Mouse (Mus musculus) cerebellum, adult (tissue): Measurements from ENCODE around the gene Fbxo39.
A peak's percentile ranks its signal among the peaks of the same experiment; 100 is the strongest.
"Not testable (repeated sequence)": the region's sequence is repeated elsewhere in the genome, so short reads cannot be mapped to it uniquely, and the experiment has no call there.

ENCODE experiments used
- ATAC-seq: cut with Nextera tagmentation; 2 replicates; pipeline ENCODE4 v1.9.2; 2017; ENCODE audit warnings: mild to moderate bottlenecking, moderate library complexity, mixed read lengths; ENCODE audit not compliant: insufficient number of reproducible peaks, low FRiP score, low TSS enrichment

Fbxo39 gene

GRCm38 (mm10) chr11:72310491-72310890 lies 3.8 kb upstream of the Fbxo39 start:
- ATAC-seq, result no peak

- ATAC-seq, result no peak
These were observed 2.8 kb upstream of the Fbxo39 start for GRCm38 (mm10) chr11:72311355-72312001.

GRCm38 (mm10) chr11:72318026-72318425 lies 3.8 kb downstream of the Fbxo39 start:
- no peak for ATAC-seq

GRCm38 (mm10) chr11:72324431-72324830 lies 10.2 kb downstream of the Fbxo39 start:
- no peak for ATAC-seq

GRCm38 (mm10) chr11:72325701-72326100 lies 11.5 kb downstream of the Fbxo39 start:
- no peak for ATAC-seq

GRCm38 (mm10) chr11:72332951-72333667 lies 18.9 kb downstream of the Fbxo39 start:
- ATAC-seq, result no peak

GRCm38 (mm10) chr11:72334653-72335052 lies 20.4 kb downstream of the Fbxo39 start:
- ATAC-seq, result no peak

- no peak for ATAC-seq
These were observed 22.5 kb downstream of the Fbxo39 start for GRCm38 (mm10) chr11:72336726-72337125.

GRCm38 (mm10) chr11:72338437-72338871 lies 24.2 kb downstream of the Fbxo39 start:
- ATAC-seq, result no peak

- ATAC-seq, result no peak
These were observed 25.5 kb downstream of the Fbxo39 start for GRCm38 (mm10) chr11:72339716-72340115.

GRCm38 (mm10) chr11:72342549-72343237 lies 28.4 kb downstream of the Fbxo39 start:
- ATAC-seq, result peak; percentile 56; the same call in 1 of the 2 replicates

GRCm38 (mm10) chr11:72343238-72343625 lies 29.0 kb downstream of the Fbxo39 start:
- ATAC-seq, result not testable (repeated sequence)

- ATAC-seq, result no peak
These were observed 29.7 kb downstream of the Fbxo39 start for GRCm38 (mm10) chr11:72343904-72344303.

GRCm38 (mm10) chr11:72344486-72344885 lies 30.2 kb downstream of the Fbxo39 start:
- ATAC-seq, result no peak

GRCm38 (mm10) chr11:72348563-72348962 lies 34.3 kb downstream of the Fbxo39 start:
- no peak; the same call in 1 of the 2 replicates for ATAC-seq

GRCm38 (mm10) chr11:72349016-72349415 lies 34.8 kb downstream of the Fbxo39 start:
- ATAC-seq, result 0 out of 2 replicates have a peak, but pooled peaks have one; percentile 31

- no peak for ATAC-seq
These were observed 35.4 kb downstream of the Fbxo39 start for GRCm38 (mm10) chr11:72349652-72350051.

- no peak for ATAC-seq
These were observed 38.0 kb downstream of the Fbxo39 start for GRCm38 (mm10) chr11:72352272-72352671.

- no peak for ATAC-seq
These were observed 38.9 kb downstream of the Fbxo39 start for GRCm38 (mm10) chr11:72353186-72353585.

GRCm38 (mm10) chr11:72354971-72355728 lies 40.9 kb downstream of the Fbxo39 start:
- ATAC-seq, result no peak
